Mouse (Mus musculus): Measurements from ENCODE around the gene Fut8.

The Fut8 gene

GRCm38 (mm10) chr12:77237950-77238530 lies at the start of gene Fut8:
Gene Fut8, plus strand, starts transcription at chr12:77238125.
- peak; percentile 94 for DNase-seq

- no peak for DNase-seq
These were observed 48.8 kb upstream of the Fut8 start for GRCm38 (mm10) chr12:77189161-77189560.

GRCm38 (mm10) chr12:77189933-77190446 lies 47.9 kb upstream of the Fut8 start:
- no peak for DNase-seq

- no peak for DNase-seq
These were observed 46.2 kb upstream of the Fut8 start for GRCm38 (mm10) chr12:77191478-77192271.

- DNase-seq: peak in 1 of 2 experiments; percentile 55
These were observed 45.2 kb upstream of the Fut8 start for GRCm38 (mm10) chr12:77192714-77193113.

- DNase-seq: peak; percentile 35 to 59
These were observed 44.7 kb upstream of the Fut8 start for GRCm38 (mm10) chr12:77193225-77193716.

- peak; percentile 40 to 77 for DNase-seq
These were observed 42.9 kb upstream of the Fut8 start for GRCm38 (mm10) chr12:77195044-77195443.

- no peak for DNase-seq
These were observed 41.3 kb upstream of the Fut8 start for GRCm38 (mm10) chr12:77196529-77197095.

GRCm38 (mm10) chr12:77197121-77197599 lies 40.8 kb upstream of the Fut8 start:
- peak; percentile 62 to 73 for DNase-seq

- no peak for DNase-seq
These were observed 39.7 kb upstream of the Fut8 start for GRCm38 (mm10) chr12:77198253-77198652.

GRCm38 (mm10) chr12:77201461-77202143 lies 36.3 kb upstream of the Fut8 start:
- DNase-seq: no peak

- no peak for DNase-seq
These were observed 34.8 kb upstream of the Fut8 start for GRCm38 (mm10) chr12:77203136-77203535.

GRCm38 (mm10) chr12:77206852-77207251 lies 31.1 kb upstream of the Fut8 start:
- no peak for DNase-seq

GRCm38 (mm10) chr12:77208056-77208455 lies 29.9 kb upstream of the Fut8 start:
- DNase-seq: no peak

GRCm38 (mm10) chr12:77208576-77209180 lies 29.2 kb upstream of the Fut8 start:
- no peak for DNase-seq

- no peak for DNase-seq
These were observed 26.2 kb upstream of the Fut8 start for GRCm38 (mm10) chr12:77211695-77212208.

GRCm38 (mm10) chr12:77213896-77214564 lies 23.9 kb upstream of the Fut8 start:
- DNase-seq: no peak

- DNase-seq: no peak
These were observed 23.4 kb upstream of the Fut8 start for GRCm38 (mm10) chr12:77214565-77214909.

- DNase-seq: peak; percentile 43 to 71
These were observed 21.3 kb upstream of the Fut8 start for GRCm38 (mm10) chr12:77216511-77217192.

- no peak for DNase-seq
These were observed 17.3 kb upstream of the Fut8 start for GRCm38 (mm10) chr12:77220616-77221015.

- no peak for DNase-seq
These were observed 15.6 kb upstream of the Fut8 start for GRCm38 (mm10) chr12:77222272-77222874.
